Mouse (Mus musculus): Measurements from ENCODE around the gene Gsto2.

DNA sequence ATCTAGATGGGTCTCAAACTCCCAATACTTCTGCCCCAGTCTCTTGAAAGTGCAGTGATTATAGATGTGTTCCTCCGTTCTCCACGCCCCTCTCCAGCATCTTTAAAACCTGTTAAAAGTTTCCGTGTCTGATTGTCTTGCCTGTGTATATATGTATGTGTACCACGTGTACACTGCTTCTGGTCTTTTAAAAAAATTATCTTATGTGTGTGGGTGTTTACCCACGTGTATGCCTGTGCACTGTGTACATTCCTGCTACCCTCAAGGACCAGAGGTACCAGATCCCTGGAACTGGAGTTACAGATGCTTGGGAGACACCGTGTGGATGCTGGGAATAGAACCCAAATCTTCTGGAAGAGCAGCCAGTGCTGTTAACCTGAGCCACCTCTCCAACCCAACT is 70.2 kb downstream of the Gsto2 start:
- TF ChIP-seq CTCF (IDR thresholded peaks at IDR 0.05; ENCODE audit: low read depth) (no peak), EP300 (IDR thresholded peaks at IDR 0.05; ENCODE audit: low read depth) (no peak)
